Mouse (Mus musculus) MEL (cell line): Measurements from ENCODE around the gene Gm10024. TPM values are rescaled to one million over a fixed set of nuclear protein-coding genes. Genes with fewer than 3 reads are reported as not detected.

Source experiments
- DNase-seq: peaks from one replicate; pipeline ENCODE4 v3.0.0; 2011; ENCODE audit warnings: low read depth, low spot score
- H3K27ac ChIP-seq: 2 replicates; pipeline ENCODE4 v1.5.1; 2012; ENCODE audit warnings: low read depth, mild to moderate bottlenecking, control low read depth, low read length, moderate library complexity; ENCODE audit not compliant: control insufficient read depth
- H3K27me3 ChIP-seq, 2 experiments: fragments of 150-350 bp in 1 of 2; sonication (generic) in 1 of 2; 2 replicates each; pipeline ENCODE4 v1.6.1; 2012; ENCODE audit warnings: low read length in 2 of 2, mild to moderate bottlenecking in 2 of 2, improper control_type of control experiment in 1 of 2, moderate library complexity in 1 of 2; ENCODE audit not compliant: insufficient read depth in 2 of 2, control insufficient read depth in 1 of 2
- H3K36me3 ChIP-seq, 2 experiments: 2 replicates each; pipeline ENCODE4 v1.6.1; 2012 to 2014; ENCODE audit warnings: low read length in 2 of 2, improper control_type of control experiment in 1 of 2, inconsistent platforms in 1 of 2, mild to moderate bottlenecking in 1 of 2; ENCODE audit not compliant: insufficient read depth in 2 of 2, control insufficient read depth in 1 of 2
- H3K4me1 ChIP-seq, 2 experiments: fragments of 150-350 bp in 1 of 2; sonication (generic) in 1 of 2; 2 replicates each; pipeline ENCODE4 v1.6.1; 2012; ENCODE audit warnings: low read length in 2 of 2, improper control_type of control experiment in 1 of 2, mild to moderate bottlenecking in 1 of 2; ENCODE audit not compliant: insufficient read depth in 2 of 2, control insufficient read depth in 1 of 2
- H3K4me3 ChIP-seq, 2 experiments: fragments of 150-350 bp in 1 of 2; sonication (generic) in 1 of 2; 2 replicates each; pipeline ENCODE4 v1.5.1; 2012; ENCODE audit warnings: low read depth in 2 of 2, low read length in 2 of 2, mild to moderate bottlenecking in 2 of 2, moderate library complexity in 2 of 2, control low read depth in 1 of 2, improper control_type of control experiment in 1 of 2; ENCODE audit not compliant: control insufficient read depth in 1 of 2, insufficient read depth in 1 of 2
- H3K79me2 ChIP-seq: 2 replicates; pipeline ENCODE4 v1.6.1; 2012; ENCODE audit warnings: mild to moderate bottlenecking, low read length, moderate library complexity; ENCODE audit not compliant: control insufficient read depth, poor library complexity, insufficient read depth
- H3K9ac ChIP-seq: 2 replicates; pipeline ENCODE4 v1.6.1; 2012; ENCODE audit warnings: low read depth, mild to moderate bottlenecking, control low read depth, low read length, moderate library complexity; ENCODE audit not compliant: control insufficient read depth, poor library complexity, severe bottlenecking
- H3K9me3 ChIP-seq: fragments of 150-350 bp; sonication (generic); replicated peaks from 2 replicates; pipeline ENCODE4 v1.6.1; 2012; ENCODE audit warnings: mild to moderate bottlenecking, low read length, improper control_type of control experiment, moderate library complexity; ENCODE audit not compliant: insufficient read depth
- BHLHE40 ChIP-seq: IDR thresholded peaks from 2 replicates; pipeline ENCODE4 v1.6.1; 2012; ENCODE audit warnings: low read depth, mild to moderate bottlenecking, inconsistent platforms, low read length, improper control_type of control experiment, borderline replicate concordance
- CHD2 ChIP-seq: IDR thresholded peaks from 2 replicates; pipeline ENCODE4 v1.6.1; 2011; ENCODE audit warnings: low read length, improper control_type of control experiment
- CTCF ChIP-seq, 3 experiments: IDR thresholded peaks in 2 of 3; conservative IDR thresholded peaks in 1 of 3; 2 replicates each; pipeline ENCODE4 v1.5.1; 2011 to 2012; ENCODE audit warnings: low read length in 3 of 3, low read depth in 2 of 3, mild to moderate bottlenecking in 2 of 3, improper control_type of control experiment in 1 of 3, inconsistent platforms in 1 of 3, mixed read lengths in 1 of 3, moderate library complexity in 1 of 3; ENCODE audit not compliant: control insufficient read depth in 1 of 3, insufficient read depth in 1 of 3, poor library complexity in 1 of 3, severe bottlenecking in 1 of 3
- E2F4 ChIP-seq: IDR thresholded peaks from 2 replicates; pipeline ENCODE4 v1.6.1; 2011; ENCODE audit warnings: low read depth, low read length, improper control_type of control experiment, borderline replicate concordance
- ELF1 ChIP-seq: IDR thresholded peaks from 2 replicates; pipeline ENCODE4 v1.6.1; 2014; ENCODE audit warnings: low read depth, mild to moderate bottlenecking, inconsistent platforms, low read length, improper control_type of control experiment, moderate library complexity
- EP300 ChIP-seq, 2 experiments: IDR thresholded peaks; 2 replicates each; pipeline ENCODE4 v1.6.1; 2011; ENCODE audit warnings: improper control_type of control experiment in 2 of 2, low read length in 2 of 2, low read depth in 1 of 2, mild to moderate bottlenecking in 1 of 2
- ETS1 ChIP-seq: IDR thresholded peaks from 2 replicates; pipeline ENCODE4 v1.6.1; 2012; ENCODE audit warnings: low read depth, mild to moderate bottlenecking, inconsistent platforms, low read length, improper control_type of control experiment, moderate library complexity
- GABPA ChIP-seq: IDR thresholded peaks from 2 replicates; pipeline ENCODE4 v1.6.1; 2012; ENCODE audit warnings: low read depth, mild to moderate bottlenecking, inconsistent platforms, low read length, improper control_type of control experiment, moderate library complexity
- GATA1 ChIP-seq: IDR thresholded peaks from 2 replicates; pipeline ENCODE4 v1.6.1; 2011; ENCODE audit warnings: low read depth, low read length, improper control_type of control experiment
- JUND ChIP-seq: IDR thresholded peaks from 2 replicates; pipeline ENCODE4 v1.6.1; 2011; ENCODE audit warnings: low read depth, mild to moderate bottlenecking, improper control_type of control experiment, low read length
- KAT2A ChIP-seq: conservative IDR thresholded peaks from 2 replicates; pipeline ENCODE4 v1.6.1; 2012; ENCODE audit warnings: low read depth, low read length, improper control_type of control experiment, inconsistent platforms
- MAFK ChIP-seq: IDR thresholded peaks from 2 replicates; pipeline ENCODE4 v1.6.1; 2011; ENCODE audit warnings: low read depth, mild to moderate bottlenecking, low read length, improper control_type of control experiment, borderline replicate concordance
- MAZ ChIP-seq: IDR thresholded peaks from 2 replicates; pipeline ENCODE4 v1.6.1; 2012; ENCODE audit warnings: low read depth, mild to moderate bottlenecking, inconsistent platforms, low read length, improper control_type of control experiment
- MXI1 ChIP-seq: IDR thresholded peaks from 2 replicates; pipeline ENCODE4 v1.6.1; 2011; ENCODE audit warnings: mild to moderate bottlenecking, low read depth, low read length, improper control_type of control experiment
- MYB ChIP-seq: IDR thresholded peaks from 2 replicates; pipeline ENCODE4 v1.6.1; 2011; ENCODE audit warnings: mild to moderate bottlenecking, low read depth, low read length, improper control_type of control experiment
- MYC ChIP-seq: IDR thresholded peaks from 2 replicates; pipeline ENCODE4 v1.6.1; 2011; ENCODE audit warnings: low read depth, mild to moderate bottlenecking, low read length, improper control_type of control experiment, moderate library complexity
- POLR2A ChIP-seq, 2 experiments: IDR thresholded peaks; 2 replicates each; pipeline ENCODE4 v1.6.1; 2011 to 2012; ENCODE audit warnings: low read length in 2 of 2, mild to moderate bottlenecking in 2 of 2, control low read depth in 1 of 2, improper control_type of control experiment in 1 of 2, low read depth in 1 of 2, moderate library complexity in 1 of 2; ENCODE audit not compliant: control insufficient read depth in 1 of 2, insufficient read depth in 1 of 2, poor library complexity in 1 of 2
- RAD21 ChIP-seq: IDR thresholded peaks from 2 replicates; pipeline ENCODE4 v1.6.1; 2011; ENCODE audit warnings: mild to moderate bottlenecking, low read depth, low read length, improper control_type of control experiment
- RCOR1 ChIP-seq: IDR thresholded peaks from 2 replicates; pipeline ENCODE4 v1.6.1; 2012; ENCODE audit warnings: low read depth, mild to moderate bottlenecking, inconsistent platforms, low read length, improper control_type of control experiment
- SMC3 ChIP-seq: IDR thresholded peaks from 2 replicates; pipeline ENCODE4 v1.6.1; 2011; ENCODE audit warnings: low read depth, low read length, improper control_type of control experiment
- TAL1 ChIP-seq: IDR thresholded peaks from 2 replicates; pipeline ENCODE4 v1.6.1; 2012; ENCODE audit warnings: mild to moderate bottlenecking, inconsistent platforms, low read length, moderate library complexity, mixed read lengths
- TCF12 ChIP-seq: IDR thresholded peaks from 2 replicates; pipeline ENCODE4 v1.6.1; 2014; ENCODE audit warnings: low read depth, mild to moderate bottlenecking, inconsistent platforms, low read length, improper control_type of control experiment, moderate library complexity
- UBTF ChIP-seq: IDR thresholded peaks from 2 replicates; pipeline ENCODE4 v1.6.1; 2012; ENCODE audit warnings: low read depth, mild to moderate bottlenecking, inconsistent platforms, low read length, improper control_type of control experiment, moderate library complexity, borderline replicate concordance; ENCODE audit not compliant: insufficient read depth
- USF1 ChIP-seq: IDR thresholded peaks from 2 replicates; pipeline ENCODE4 v1.6.1; 2014; ENCODE audit warnings: low read depth, mild to moderate bottlenecking, inconsistent platforms, low read length, improper control_type of control experiment, moderate library complexity
- USF2 ChIP-seq, 2 experiments: IDR thresholded peaks; 2 replicates each; pipeline ENCODE4 v1.6.1; 2011 to 2012; ENCODE audit warnings: improper control_type of control experiment in 2 of 2, low read length in 2 of 2, borderline replicate concordance in 1 of 2, inconsistent platforms in 1 of 2, low read depth in 1 of 2, mild to moderate bottlenecking in 1 of 2; ENCODE audit not compliant: insufficient read depth in 1 of 2
- ZC3H11A ChIP-seq: IDR thresholded peaks from 2 replicates; pipeline ENCODE4 v1.6.1; 2012; ENCODE audit warnings: low read depth, mild to moderate bottlenecking, inconsistent platforms, low read length, improper control_type of control experiment
- ZKSCAN1 ChIP-seq: IDR thresholded peaks from 2 replicates; pipeline ENCODE4 v1.6.1; 2012; ENCODE audit warnings: low read depth, mild to moderate bottlenecking, inconsistent platforms, low read length, improper control_type of control experiment, moderate library complexity
- ZMIZ1 ChIP-seq: IDR thresholded peaks from 2 replicates; pipeline ENCODE4 v1.6.1; 2012; ENCODE audit warnings: low read depth, mild to moderate bottlenecking, inconsistent platforms, low read length, improper control_type of control experiment, moderate library complexity
- ZNF384 ChIP-seq: IDR thresholded peaks from 2 replicates; pipeline ENCODE4 v1.6.1; 2012; ENCODE audit warnings: low read depth, mild to moderate bottlenecking, inconsistent platforms, low read length, improper control_type of control experiment
- polyA plus RNA-seq, 2 experiments: library from polyadenylated mRNA; stranded (reverse) in 1 of 2; unstranded in 1 of 2; fragments of >175 nt in 1 of 2; fragments of >200 nt in 1 of 2; gene quantifications; 2 replicates each; pipeline versions ENCODE4 v1.2.1 to v1.2.4; 2012; ENCODE audit warnings: low replicate concordance in 2 of 2, low read depth in 1 of 2; ENCODE audit not compliant: insufficient read length in 2 of 2, insufficient read depth in 1 of 2, missing spikeins in 1 of 2
- total RNA-seq: library from RNA; depleted of rRNA; stranded (reverse); fragments of 300-350 nt; gene quantifications from 2 replicates; pipeline ENCODE4 v1.2.3, GENCODE M21; 2012

Gene Gm10024
- total and polyA plus RNA-seq, 3 experiments: not detected

GRCm38 (mm10) chr10:77673765-77674164 lies 37.5 kb upstream of the Gm10024 start:
- no peak for DNase-seq
- Histone ChIP-seq H3K4me1 (peaks cover 0 to 11% of the 10 kb centered on the region in 2 experiments; a peak in 2 of 4 replicates), H3K9ac (no peak overlapping the region), H3K36me3 (peaks cover 0 to 11% of the 10 kb centered on the region in 2 experiments; a peak in 2 of 4 replicates), H3K27me3 (no peaks in the 10 kb centered on the region), H3K4me3 (no peak overlapping the region), H3K27ac (no peak overlapping the region), H3K9me3 (no peaks in the 10 kb centered on the region), H3K79me2 (no peaks in the 10 kb centered on the region)
- TF ChIP-seq RAD21 (no peak), POLR2A (IDR thresholded peaks at IDR 0.05; ENCODE audit: control insufficient read depth in 1 of 2, insufficient read depth in 1 of 2, low read depth in 1 of 2, low read length in 2 of 2, poor library complexity in 1 of 2) (no peak), UBTF (no peak), RCOR1 (no peak), JUND (no peak), ZC3H11A (no peak), USF2 (IDR thresholded peaks at IDR 0.05; ENCODE audit: borderline replicate concordance in 1 of 2, insufficient read depth in 1 of 2, low read depth in 1 of 2, low read length in 2 of 2) (no peak), BHLHE40 (no peak), MAFK (no peak), ZMIZ1 (no peak), ZKSCAN1 (no peak), CTCF (IDR thresholded peaks at IDR 0.05 in 2 of 3, conservative IDR thresholded peaks at IDR 0.05 in 1 of 3; ENCODE audit: control insufficient read depth in 1 of 3, insufficient read depth in 1 of 3, low read depth in 2 of 3, low read length in 3 of 3, poor library complexity in 1 of 3, severe bottlenecking in 1 of 3) (no peak), ZNF384 (no peak), EP300 (IDR thresholded peaks at IDR 0.05; ENCODE audit: low read depth in 1 of 2, low read length in 2 of 2) (no peak), MYB (no peak), GABPA (no peak), TCF12 (no peak), TAL1 (no peak)

GRCm38 (mm10) chr10:77677562-77677961 lies 33.7 kb upstream of the Gm10024 start:
- Histone ChIP-seq H3K4me1 (no peaks in the 10 kb centered on the region), H3K27ac (no peak overlapping the region), H3K79me2 (no peaks in the 10 kb centered on the region), H3K9me3 (no peaks in the 10 kb centered on the region), H3K36me3 (no peaks in the 10 kb centered on the region)
- TF ChIP-seq BHLHE40 (no peak), ETS1 (no peak), ZNF384 (no peak), ELF1 (no peak), CTCF (IDR thresholded peaks at IDR 0.05 in 2 of 3, conservative IDR thresholded peaks at IDR 0.05 in 1 of 3; ENCODE audit: control insufficient read depth in 1 of 3, insufficient read depth in 1 of 3, low read depth in 2 of 3, low read length in 3 of 3, poor library complexity in 1 of 3, severe bottlenecking in 1 of 3) (no peak), TCF12 (no peak), RAD21 (no peak), USF2 (IDR thresholded peaks at IDR 0.05; ENCODE audit: borderline replicate concordance in 1 of 2, insufficient read depth in 1 of 2, low read depth in 1 of 2, low read length in 2 of 2) (no peak), GATA1 (no peak), ZC3H11A (no peak), KAT2A (no peak), MXI1 (no peak), USF1 (no peak), MAZ (no peak), SMC3 (no peak), E2F4 (no peak), CHD2 (no peak), MYC (no peak)
- TF ChIP-seq, all 39 proteins: peak for 0
- Histone ChIP-seq H3K9ac (no peak overlapping the region), H3K27me3 (peaks cover 4 to 7% of the 10 kb centered on the region in 2 experiments; a peak in 3 of 4 replicates), H3K4me3 (no peak overlapping the region)
- no peak for DNase-seq
